Mouse (Mus musculus) embryo, embryonic 10 days (tissue): ENCODE results near the gene Olfr1350.
A peak's percentile ranks its signal among the peaks of the same experiment; 100 is the strongest.
"Not testable (repeated sequence)": the region's sequence is repeated elsewhere in the genome, so short reads cannot be mapped to it uniquely, and the experiment has no call there.

Experiments used
- DNase-seq: peaks from one replicate; pipeline ENCODE4 v3.0.0-alpha.2; 2015; ENCODE audit warnings: low spot score

Olfr1350 gene

GRCm38 (mm10) chr7:6564541-6564940 is at the start of gene Olfr1350:
Olfr1350 (plus strand) TSS chr7:6564841.
- DNase-seq: no peak

- no peak for DNase-seq
Measured at GRCm38 (mm10) chr7:6521666-6522065, 43.0 kb upstream of the Olfr1350 start.

GRCm38 (mm10) chr7:6522850-6523249 is 41.8 kb upstream of the Olfr1350 start, which contains the start of gene Olfr1349:
Olfr1349 (minus strand) TSS chr7:6522950.
- DNase-seq: no peak

- no peak for DNase-seq
Measured at GRCm38 (mm10) chr7:6525001-6525400, 39.6 kb upstream of the Olfr1350 start.

- peak; percentile 18 for DNase-seq
Measured at GRCm38 (mm10) chr7:6526141-6526540, 38.5 kb upstream of the Olfr1350 start.

- peak; percentile 55 for DNase-seq
Measured at GRCm38 (mm10) chr7:6586096-6586759, 21.6 kb downstream of the Olfr1350 start.

- not testable (repeated sequence) for DNase-seq
Measured at GRCm38 (mm10) chr7:6588766-6589165, 24.1 kb downstream of the Olfr1350 start.

GRCm38 (mm10) chr7:6603331-6603730 is 38.7 kb downstream of the Olfr1350 start:
- DNase-seq: no peak
